Mouse (Mus musculus) neural tube, embryonic 15.5 days (tissue): Measurements from ENCODE around the gene 1700028J19Rik. TPM values are rescaled to one million over a fixed set of nuclear protein-coding genes. Genes with fewer than 3 reads are reported as not detected.

ENCODE experiments used
- ATAC-seq: fragments of 200-750 bp; cut with Nextera tagmentation; 2 replicates; pipeline ENCODE4 v1.8.0; 2017; ENCODE audit warnings: mild to moderate bottlenecking, moderate TSS enrichment, moderate library complexity; ENCODE audit not compliant: low FRiP score
- H3K27ac ChIP-seq: fragments of 300-500 bp; sonication (generic); replicated peaks from 2 replicates; pipeline ENCODE4 v1.5.1; 2015; ENCODE audit warnings: mild to moderate bottlenecking, inconsistent platforms
- H3K27me3 ChIP-seq: fragments of 300-500 bp; sonication (generic); replicated peaks from 2 replicates; pipeline ENCODE4 v1.6.1; 2015; ENCODE audit warnings: inconsistent platforms
- H3K36me3 ChIP-seq: fragments of 300-500 bp; sonication (generic); 2 replicates; pipeline ENCODE4 v1.6.1; 2015; ENCODE audit warnings: inconsistent platforms
- H3K4me1 ChIP-seq: fragments of 300-500 bp; sonication (generic); 2 replicates; pipeline ENCODE4 v1.6.1; 2015; ENCODE audit warnings: inconsistent platforms
- H3K4me2 ChIP-seq: fragments of 300-500 bp; sonication (generic); 2 replicates; pipeline ENCODE4 v1.6.1; 2015; ENCODE audit warnings: inconsistent platforms, mild to moderate bottlenecking, moderate library complexity
- H3K4me3 ChIP-seq: fragments of 300-500 bp; sonication (generic); replicated peaks from 2 replicates; pipeline ENCODE4 v1.5.1; 2015; ENCODE audit warnings: mild to moderate bottlenecking, inconsistent platforms
- H3K9ac ChIP-seq: fragments of 300-500 bp; sonication (generic); replicated peaks from 2 replicates; pipeline ENCODE4 v1.6.1; 2015; ENCODE audit warnings: mild to moderate bottlenecking, inconsistent platforms
- H3K9me3 ChIP-seq: fragments of 300-500 bp; sonication (generic); replicated peaks from 2 replicates; pipeline ENCODE4 v1.6.1; 2016; ENCODE audit warnings: inconsistent platforms
- WGBS: fragments of 180-500 bp; shearing (Covaris S2); methylation state at CpG from one replicate; pipeline ENCODE4 v1.1.7; 2015; ENCODE audit warnings: mixed read lengths; 5-methylcytosine and 5-hydroxymethylcytosine counted together
- polyA plus RNA-seq: library from polyadenylated mRNA; unstranded; fragments of >200 nt; fragmentation: Nextera tagmentation; extraction: Ambion mirVana; gene quantifications from 2 replicates; pipeline ENCODE4 v1.2.1, GENCODE M21; 2015

The 1700028J19Rik gene
- polyA plus RNA-seq, result 1.3 and 1.5 TPM in 2 replicates

DNA sequence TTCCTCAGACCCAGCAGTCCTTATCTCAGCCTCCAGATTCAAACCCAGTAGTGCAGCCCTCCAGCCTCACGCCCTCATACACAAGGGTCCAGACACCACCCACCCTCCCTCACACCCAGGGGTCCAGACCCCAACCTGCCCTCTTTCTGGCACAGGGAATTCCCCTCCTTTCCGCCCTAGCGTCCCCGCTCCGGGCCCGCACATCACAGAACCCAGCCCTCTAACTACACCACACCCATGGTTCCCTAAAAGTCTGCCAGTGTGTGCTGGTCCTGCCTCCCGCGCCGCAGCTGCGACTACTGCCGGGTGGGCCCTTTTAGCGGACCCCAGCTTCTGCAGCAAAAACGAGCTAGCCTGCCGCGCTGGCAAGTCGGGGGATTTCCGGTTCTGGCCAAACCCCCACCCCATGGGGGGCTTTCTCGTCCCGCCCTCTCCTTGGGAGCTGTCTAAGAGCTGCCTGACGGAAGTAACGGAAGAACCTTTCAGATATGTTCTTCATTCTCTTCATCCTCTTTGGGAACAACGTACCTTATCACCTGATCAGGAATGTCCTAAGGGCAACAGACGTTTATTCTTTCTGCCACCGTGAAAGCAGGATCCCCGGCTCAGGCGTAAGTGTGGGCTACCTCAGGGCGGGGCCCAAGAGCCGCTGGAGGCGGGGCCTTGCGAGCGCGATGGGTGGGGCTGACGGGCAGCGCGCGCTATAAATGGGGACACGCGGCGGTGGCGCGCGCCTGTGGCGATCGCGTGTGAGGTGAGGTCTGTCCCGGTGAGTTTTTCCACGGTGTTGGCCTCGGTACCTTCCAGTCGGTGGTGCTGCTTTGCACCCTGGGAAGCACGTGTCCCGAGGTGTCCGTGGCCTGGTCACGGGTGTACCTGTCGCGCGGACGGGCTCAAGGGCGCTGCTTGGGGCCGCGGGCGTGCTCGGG lies at the start of gene 1700028J19Rik, which contains the start of gene 2410002F23Rik:
TSS of gene 1700028J19Rik (minus strand) at position 641 of the 929 bp plus-strand sequence.
TSS of gene 2410002F23Rik (plus strand) at position 668 of the 929 bp plus-strand sequence.
- WGBS, result under 1% methylated on average over 62 of the region's 62 CpGs
- Histone ChIP-seq H3K36me3 (peaks cover 26% of the 10 kb centered on the region), H3K4me1 (peaks cover 37% of the 10 kb centered on the region), H3K4me2 (peak within 1 kb of the TSS; percentile 67), H3K9ac (peak within 1 kb of the TSS; percentile 98), H3K27me3 (no peaks in the 10 kb centered on the region), H3K4me3 (peak within 1 kb of the TSS; percentile 92), H3K9me3 (no peaks in the 10 kb centered on the region), H3K27ac (peak within 1 kb of the TSS; percentile 97)
- peak; percentile 88 for ATAC-seq

DNA sequence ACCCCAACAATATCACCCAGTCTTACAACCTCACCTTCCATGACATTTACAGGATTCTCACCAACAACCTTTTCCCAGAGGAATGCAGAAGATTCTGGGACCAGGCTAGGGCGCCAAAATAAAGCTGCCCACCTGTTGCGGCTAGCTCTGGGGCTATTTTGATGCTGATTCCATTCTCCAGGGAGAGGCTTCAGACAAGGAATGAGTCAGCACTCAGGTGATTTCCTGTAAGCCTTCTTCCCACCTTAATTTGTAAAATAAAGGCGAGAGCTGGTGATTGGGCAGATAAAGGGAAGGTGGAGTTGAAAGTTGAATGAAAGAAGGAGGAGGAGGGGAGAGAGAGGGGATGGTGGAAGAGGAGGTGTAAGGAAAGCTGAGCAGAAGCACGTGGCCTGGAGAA lies 44.9 kb upstream of the 1700028J19Rik start:
- Histone ChIP-seq H3K4me2 (no peak overlapping the region), H3K36me3 (no peaks in the 10 kb centered on the region), H3K4me1 (no peaks in the 10 kb centered on the region), H3K9me3 (no peaks in the 10 kb centered on the region), H3K27ac (no peak overlapping the region), H3K9ac (no peak overlapping the region), H3K4me3 (no peak overlapping the region), H3K27me3 (no peaks in the 10 kb centered on the region)
- ATAC-seq, result no peak
- 53% methylated on average over 4 of the region's 4 CpGs for WGBS

DNA sequence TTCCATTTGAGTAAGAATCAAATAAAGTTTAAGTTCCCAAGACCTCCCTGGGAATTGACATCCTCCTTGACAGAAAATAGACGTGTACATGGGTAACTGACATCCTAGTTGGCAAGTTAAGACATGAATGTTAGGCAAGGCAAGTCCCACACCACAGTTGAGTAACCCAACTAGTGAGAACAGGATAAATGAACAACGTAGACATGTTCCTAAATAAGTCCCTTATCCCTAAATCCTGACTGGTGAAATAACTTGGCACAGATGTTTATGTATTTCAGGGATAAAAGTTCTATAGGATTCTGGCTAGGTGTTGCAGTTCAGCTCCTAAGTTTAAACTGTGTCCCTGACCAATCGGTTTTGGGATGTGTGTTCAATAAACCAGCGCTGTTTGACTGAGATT lies 44.5 kb upstream of the 1700028J19Rik start:
- no peak overlapping the region for H3K9ac ChIP-seq

DNA sequence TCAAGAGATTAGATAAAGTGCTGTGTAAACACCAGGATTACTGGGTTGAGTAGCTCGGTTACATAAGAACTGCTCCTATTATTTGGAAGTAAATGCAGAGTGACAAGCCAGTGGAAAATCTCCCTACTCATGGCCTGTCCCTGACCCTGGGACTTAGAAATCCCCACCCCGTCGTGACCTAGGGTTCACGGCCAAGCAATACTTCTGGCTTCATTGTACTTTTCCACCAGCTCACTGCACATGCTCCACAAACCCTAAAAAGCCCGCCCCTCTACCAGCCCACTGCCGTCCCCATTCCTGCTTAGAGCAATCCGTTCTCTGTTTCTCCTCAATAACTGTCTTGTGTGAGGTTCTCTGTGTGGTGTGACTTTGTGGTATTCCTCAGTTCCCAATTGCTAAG lies 41.3 kb upstream of the 1700028J19Rik start:
- Histone ChIP-seq H3K9ac (no peak overlapping the region), H3K36me3 (no peaks in the 10 kb centered on the region), H3K9me3 (no peaks in the 10 kb centered on the region), H3K4me1 (no peaks in the 10 kb centered on the region), H3K4me3 (no peak overlapping the region), H3K27me3 (no peaks in the 10 kb centered on the region), H3K27ac (no peak overlapping the region), H3K4me2 (no peak overlapping the region)
- ATAC-seq, result no peak
- 74% methylated on average over 7 of the region's 7 CpGs for WGBS

More for the DNA sequence above, 44.5 kb upstream of the 1700028J19Rik start:
- Histone ChIP-seq H3K9me3 (no peaks in the 10 kb centered on the region), H3K4me1 (no peaks in the 10 kb centered on the region), H3K4me3 (no peak overlapping the region), H3K36me3 (no peaks in the 10 kb centered on the region), H3K27me3 (no peaks in the 10 kb centered on the region), H3K27ac (no peak overlapping the region), H3K4me2 (no peak overlapping the region)
- WGBS, result 85% methylated on average over 4 of the region's 4 CpGs
- ATAC-seq, result no peak

DNA sequence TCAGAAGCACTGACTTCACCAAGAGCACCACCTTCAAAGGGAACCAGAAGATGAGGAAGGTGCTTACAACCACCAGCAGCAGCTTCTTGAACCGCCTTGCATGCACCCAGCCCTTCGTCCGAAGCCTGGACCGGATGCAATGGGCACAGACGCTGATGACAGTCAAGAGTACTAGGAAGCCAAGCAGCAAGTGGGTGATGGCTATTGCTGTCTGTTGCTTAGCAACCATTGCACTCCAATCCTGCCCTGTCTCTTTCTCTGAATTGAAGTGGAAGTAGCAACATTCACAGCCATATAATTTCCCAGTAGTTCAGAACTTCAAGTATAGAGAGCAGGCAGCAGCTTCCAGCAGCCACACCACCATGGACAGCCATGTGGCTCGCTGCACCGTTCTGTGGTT lies 35.1 kb upstream of the 1700028J19Rik start:
- ATAC-seq, result peak; percentile 53
- no peaks in the 10 kb centered on the region for H3K9me3 ChIP-seq
- H3K4me3 ChIP-seq, result no peak overlapping the region
- H3K4me2 ChIP-seq, result no peak overlapping the region
- H3K27me3 ChIP-seq, result no peaks in the 10 kb centered on the region
- 66% methylated on average over 7 of the region's 7 CpGs for WGBS
- no peaks in the 10 kb centered on the region for H3K4me1 ChIP-seq
- H3K27ac ChIP-seq, result no peak overlapping the region
- no peaks in the 10 kb centered on the region for H3K36me3 ChIP-seq
- no peak overlapping the region for H3K9ac ChIP-seq

DNA sequence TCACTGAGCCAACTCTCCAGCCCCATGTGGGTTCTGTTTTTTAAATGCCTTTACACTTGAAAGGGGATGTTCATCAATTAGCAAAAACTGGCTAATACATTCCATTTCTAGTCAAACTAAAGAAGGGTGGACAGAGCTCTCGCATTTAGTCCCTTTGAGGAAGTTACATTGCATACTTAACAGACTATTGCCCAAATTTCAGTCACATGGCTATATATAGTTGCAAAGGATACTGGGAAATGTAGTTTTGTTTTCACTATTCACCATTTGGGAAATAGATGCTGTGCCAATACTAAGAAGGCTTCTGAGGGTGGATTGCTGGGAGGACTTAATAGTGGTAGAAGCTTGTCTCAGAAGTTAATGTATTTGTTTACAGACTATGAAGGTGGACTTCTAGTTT lies 34.5 kb upstream of the 1700028J19Rik start:
- Histone ChIP-seq H3K4me1 (no peaks in the 10 kb centered on the region), H3K4me3 (no peak overlapping the region), H3K9ac (no peak overlapping the region), H3K27me3 (no peaks in the 10 kb centered on the region), H3K36me3 (no peaks in the 10 kb centered on the region), H3K27ac (no peak overlapping the region), H3K4me2 (no peak overlapping the region), H3K9me3 (no peaks in the 10 kb centered on the region)
- WGBS, result 69% methylated on average over 1 of the region's 1 CpGs
- no peak for ATAC-seq

DNA sequence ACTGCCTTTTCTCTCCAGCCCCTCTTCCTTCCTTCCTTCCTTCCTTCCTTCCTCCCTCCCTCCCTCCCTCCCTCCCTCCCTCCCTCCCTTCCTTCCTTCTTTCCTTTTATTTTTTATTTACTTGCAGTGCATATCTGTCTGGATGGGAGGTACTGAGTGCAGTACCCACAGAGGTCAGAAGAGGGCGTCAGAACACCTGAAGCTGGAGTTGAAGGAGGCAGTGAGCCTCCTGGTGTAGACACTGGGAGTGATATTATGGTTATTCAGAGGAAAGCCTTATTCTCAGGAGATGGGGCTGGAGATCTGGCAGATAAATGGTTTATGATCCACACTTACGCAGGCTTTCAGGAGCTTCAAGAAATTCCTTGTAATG lies 30.7 kb upstream of the 1700028J19Rik start:
- H3K9me3 ChIP-seq, result no peaks in the 10 kb centered on the region
- no peak overlapping the region for H3K4me2 ChIP-seq
- no peaks in the 10 kb centered on the region for H3K4me1 ChIP-seq
- H3K27me3 ChIP-seq, result peaks cover 10% of the 10 kb centered on the region; the same call in 1 of the 2 replicates
- H3K36me3 ChIP-seq, result no peaks in the 10 kb centered on the region
- 41% methylated on average over 2 of the region's 2 CpGs for WGBS
- no peak for ATAC-seq
- H3K9ac ChIP-seq, result no peak overlapping the region
- H3K4me3 ChIP-seq, result no peak overlapping the region
- H3K27ac ChIP-seq, result no peak overlapping the region

DNA sequence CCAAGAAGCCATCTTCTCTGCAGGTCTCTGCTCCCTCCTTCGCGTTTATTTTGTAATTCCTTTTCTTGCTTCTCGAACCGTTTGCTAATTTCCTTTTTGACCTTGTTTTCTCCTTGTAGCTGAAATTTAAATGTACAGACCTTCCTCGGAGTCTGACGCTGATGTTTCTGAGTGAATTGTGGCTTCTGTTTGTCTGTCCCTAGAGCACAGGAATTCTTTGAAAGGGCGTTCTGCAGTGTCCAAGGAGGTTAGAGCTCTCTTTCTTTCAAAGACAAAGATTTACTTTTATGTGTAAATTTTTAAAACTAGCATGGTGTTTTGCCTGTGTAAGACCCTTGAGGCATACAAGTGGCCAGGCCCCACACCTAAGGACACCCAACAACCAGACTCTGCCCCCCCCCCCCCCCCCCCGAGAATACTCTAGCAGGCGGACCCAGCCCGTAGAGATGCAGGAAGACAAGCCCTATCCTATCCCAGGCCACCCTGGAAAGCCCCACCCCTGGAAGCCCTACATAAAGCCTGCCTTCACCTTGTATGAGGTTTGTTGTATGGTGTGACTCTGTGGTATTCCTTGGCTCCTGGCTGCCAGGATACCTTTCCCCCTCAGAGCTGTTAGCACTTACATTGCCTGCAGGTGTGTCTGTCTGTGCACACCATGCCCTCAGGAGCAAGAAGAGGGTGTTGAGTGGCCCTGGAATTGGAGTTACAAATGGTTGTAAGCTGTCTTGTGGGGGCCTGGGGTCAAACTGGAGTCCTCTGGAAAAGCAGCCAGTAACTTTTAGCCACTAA lies 30.2 kb upstream of the 1700028J19Rik start:
- H3K27me3 ChIP-seq, result peaks cover 10% of the 10 kb centered on the region; the same call in 1 of the 2 replicates
- no peaks in the 10 kb centered on the region for H3K4me1 ChIP-seq
- 71% methylated on average over 7 of the region's 10 CpGs for WGBS
- no peaks in the 10 kb centered on the region for H3K36me3 ChIP-seq
- H3K4me3 ChIP-seq, result no peak overlapping the region
- H3K9ac ChIP-seq, result no peak overlapping the region
- no peaks in the 10 kb centered on the region for H3K9me3 ChIP-seq
- H3K4me2 ChIP-seq, result no peak overlapping the region
- ATAC-seq, result no peak
- H3K27ac ChIP-seq, result no peak overlapping the region

DNA sequence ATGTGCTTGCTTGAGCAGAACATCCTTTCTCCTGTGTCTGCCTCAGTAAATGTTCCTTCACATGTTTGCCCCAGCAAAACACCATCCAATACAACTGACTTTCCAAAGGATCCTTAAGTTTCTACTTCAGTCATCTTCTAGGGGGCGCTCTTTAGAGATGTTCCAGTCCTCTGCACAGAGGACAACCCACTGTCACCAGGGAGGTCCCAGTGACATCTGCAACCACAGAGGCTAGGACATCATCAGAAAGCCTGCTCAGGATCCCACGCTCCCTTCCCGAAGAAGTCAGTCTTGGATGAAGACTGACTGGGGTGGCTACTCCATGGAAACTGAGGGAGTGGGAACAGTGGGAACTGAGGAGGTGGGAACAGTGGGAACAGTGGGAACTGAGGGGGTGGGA lies 29.1 kb upstream of the 1700028J19Rik start:
- peaks cover 13% of the 10 kb centered on the region; the same call in 1 of the 2 replicates for H3K27me3 ChIP-seq
- 72% methylated on average over 3 of the region's 3 CpGs for WGBS
- H3K9me3 ChIP-seq, result no peaks in the 10 kb centered on the region
- no peak overlapping the region for H3K4me3 ChIP-seq
- ATAC-seq, result no peak
- H3K9ac ChIP-seq, result no peak overlapping the region
- no peaks in the 10 kb centered on the region for H3K4me1 ChIP-seq
- H3K4me2 ChIP-seq, result no peak overlapping the region
- H3K36me3 ChIP-seq, result no peaks in the 10 kb centered on the region
- no peak overlapping the region for H3K27ac ChIP-seq

DNA sequence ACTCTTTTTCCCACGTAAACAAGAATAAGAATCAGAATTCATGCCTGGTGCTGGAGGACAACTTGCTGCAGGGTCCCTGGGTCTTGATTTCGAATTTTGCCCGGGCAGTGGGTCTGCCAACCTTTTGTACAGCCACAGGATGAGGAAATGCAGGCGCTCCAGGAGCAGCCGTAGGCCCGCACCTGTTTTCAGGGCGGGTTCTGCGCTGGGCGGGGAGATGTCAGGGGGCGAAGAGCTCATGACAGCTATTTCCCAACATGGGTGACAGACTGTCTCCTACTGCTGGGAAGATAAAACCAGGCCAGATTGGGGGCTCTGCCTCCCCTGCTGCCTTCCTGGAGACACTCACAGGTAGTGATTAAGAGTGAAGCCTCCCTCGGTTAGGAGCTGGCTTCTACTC lies 27.6 kb upstream of the 1700028J19Rik start:
- Histone ChIP-seq H3K27ac (no peak overlapping the region), H3K4me1 (no peaks in the 10 kb centered on the region), H3K9me3 (no peaks in the 10 kb centered on the region), H3K36me3 (no peaks in the 10 kb centered on the region), H3K27me3 (peaks cover 15% of the 10 kb centered on the region), H3K4me3 (no peak overlapping the region), H3K9ac (no peak overlapping the region), H3K4me2 (no peak overlapping the region)
- 39% methylated on average over 11 of the region's 11 CpGs for WGBS
- no peak for ATAC-seq

DNA sequence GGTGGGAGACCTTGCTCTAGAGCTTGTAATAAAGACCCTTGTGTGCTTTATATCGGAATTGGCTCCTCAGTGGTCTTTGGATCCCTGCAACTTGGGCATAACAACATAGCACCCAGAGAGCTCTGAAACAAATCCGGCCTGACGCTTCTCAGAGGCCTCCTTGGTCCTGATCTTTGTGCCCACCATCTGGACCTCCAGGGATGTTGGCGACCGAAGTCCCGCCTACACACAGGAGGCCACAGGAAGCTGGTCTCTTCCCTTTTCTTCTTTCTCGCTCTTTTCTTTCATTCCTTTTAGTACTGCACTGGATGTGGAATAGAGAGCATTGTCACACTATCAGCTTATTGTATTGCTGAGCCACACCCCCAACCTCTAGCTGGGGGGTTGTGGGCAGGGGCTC lies 27.0 kb upstream of the 1700028J19Rik start:
- no peaks in the 10 kb centered on the region for H3K4me1 ChIP-seq
- H3K9me3 ChIP-seq, result no peaks in the 10 kb centered on the region
- peaks cover 15% of the 10 kb centered on the region for H3K27me3 ChIP-seq
- no peaks in the 10 kb centered on the region for H3K36me3 ChIP-seq
- no peak overlapping the region for H3K9ac ChIP-seq
- no peak overlapping the region for H3K4me3 ChIP-seq
- no peak for ATAC-seq
- no peak overlapping the region for H3K4me2 ChIP-seq
- no peak overlapping the region for H3K27ac ChIP-seq
- WGBS, result 58% methylated on average over 7 of the region's 7 CpGs
